Mouse (Mus musculus): Measurements from ENCODE around the gene Vmn1r149. TPM values are rescaled to one million over a fixed set of nuclear protein-coding genes. Genes with fewer than 3 reads are reported as not detected.

The Vmn1r149 gene
- not detected for polyA plus RNA-seq (2012; fragmentation: generic; extraction: Trizol)

GRCm38 (mm10) chr7:22438129-22438528 lies at the start of gene Vmn1r149:
Gene Vmn1r149 (minus strand): TSS chr7:22438229.

GRCm38 (mm10) chr7:22463975-22464374 lies 25.9 kb upstream of the Vmn1r149 start, which contains the start of gene Gm10665:
Gene Gm10665 (minus strand): TSS chr7:22464075.

GRCm38 (mm10) chr7:22413283-22413682 lies 24.7 kb downstream of the Vmn1r149 start, which contains the start of gene Vmn1r148:
Gene Vmn1r148 (plus strand): TSS chr7:22413583.

Other genes starting within 250 kb of the Vmn1r149 start
- not detected for gene Vmn1r143, start 248.9 kb downstream of the Vmn1r149 start, polyA plus RNA-seq (2012; fragmentation: generic; extraction: Trizol)
- not detected for gene Gm8653, start 237.0 kb downstream of the Vmn1r149 start, polyA plus RNA-seq (2012; fragmentation: generic; extraction: Trizol)
- not detected for gene Gm8453, start 208.7 kb downstream of the Vmn1r149 start, polyA plus RNA-seq (2012; fragmentation: generic; extraction: Trizol)
- gene Gm4187, start 108.5 kb downstream of the Vmn1r149 start, polyA plus RNA-seq (2012; fragmentation: generic; extraction: Trizol) = not detected
- gene Gm8660, start 67.2 kb downstream of the Vmn1r149 start, polyA plus RNA-seq (2012; fragmentation: generic; extraction: Trizol) = not detected
- not detected for gene Vmn1r148, start 24.6 kb downstream of the Vmn1r149 start, polyA plus RNA-seq (2012; fragmentation: generic; extraction: Trizol)
- not detected for gene Gm10665, start 25.8 kb upstream of the Vmn1r149 start, polyA plus RNA-seq (2012; fragmentation: generic; extraction: Trizol)
- not detected for gene Vmn1r151, start 61.4 kb upstream of the Vmn1r149 start, polyA plus RNA-seq (2012; fragmentation: generic; extraction: Trizol)
- gene Vmn1r152, start 84.7 kb upstream of the Vmn1r149 start, polyA plus RNA-seq (2012; fragmentation: generic; extraction: Trizol) = not detected
- gene Gm8677, start 96.7 kb upstream of the Vmn1r149 start, polyA plus RNA-seq (2012; fragmentation: generic; extraction: Trizol) = not detected
- gene Gm4201, start 127.1 kb upstream of the Vmn1r149 start, polyA plus RNA-seq (2012; fragmentation: generic; extraction: Trizol) = not detected
- gene Gm4565, start 149.9 kb upstream of the Vmn1r149 start, polyA plus RNA-seq (2012; fragmentation: generic; extraction: Trizol) = not detected
- not detected for gene Vmn1r155, start 219.8 kb upstream of the Vmn1r149 start, polyA plus RNA-seq (2012; fragmentation: generic; extraction: Trizol)

Data from C3H10T1/2 (cell line).